Mouse (Mus musculus) forebrain, embryonic 13.5 days (tissue): Measurements from ENCODE around the gene Gm5431. TPM values are rescaled to one million over a fixed set of nuclear protein-coding genes. Genes with fewer than 3 reads are reported as not detected.
"Not testable (repeated sequence)": the region's sequence is repeated elsewhere in the genome, so short reads cannot be mapped to it uniquely, and the experiment has no call there.

Experiments
- ATAC-seq: fragments of 200-750 bp; cut with Nextera tagmentation; 2 replicates; pipeline ENCODE4 v1.8.0; 2017
- H3K27ac ChIP-seq: fragments of 300-500 bp; sonication (generic); 2 replicates; pipeline ENCODE4 v1.5.1; 2015; ENCODE audit warnings: inconsistent platforms, mild to moderate bottlenecking, moderate library complexity
- H3K27me3 ChIP-seq: fragments of 300-500 bp; sonication (generic); 2 replicates; pipeline ENCODE4 v1.6.1; 2015; ENCODE audit warnings: mild to moderate bottlenecking, inconsistent platforms
- H3K36me3 ChIP-seq: fragments of 300-500 bp; sonication (generic); 2 replicates; pipeline ENCODE4 v1.6.1; 2015; ENCODE audit warnings: mild to moderate bottlenecking, inconsistent platforms; ENCODE audit not compliant: poor library complexity, severe bottlenecking
- H3K4me1 ChIP-seq: fragments of 300-500 bp; sonication (generic); 2 replicates; pipeline ENCODE4 v1.6.1; 2015; ENCODE audit warnings: inconsistent platforms
- H3K4me2 ChIP-seq: fragments of 300-500 bp; sonication (generic); 2 replicates; pipeline ENCODE4 v1.6.1; 2015; ENCODE audit warnings: inconsistent platforms, mild to moderate bottlenecking, moderate library complexity
- H3K4me3 ChIP-seq: fragments of 300-500 bp; sonication (generic); 2 replicates; pipeline ENCODE4 v1.5.1; 2015; ENCODE audit warnings: mild to moderate bottlenecking, inconsistent platforms
- H3K9ac ChIP-seq: fragments of 300-500 bp; sonication (generic); 2 replicates; pipeline ENCODE4 v1.6.1; 2015; ENCODE audit warnings: mild to moderate bottlenecking, inconsistent platforms
- H3K9me3 ChIP-seq: fragments of 300-500 bp; sonication (generic); replicated peaks from 2 replicates; pipeline ENCODE4 v1.6.1; 2016; ENCODE audit warnings: inconsistent platforms
- WGBS: fragments of 180-500 bp; shearing (Covaris S2); methylation state at CpG from one replicate; pipeline ENCODE4 v1.1.7; 2015; 5-methylcytosine and 5-hydroxymethylcytosine counted together
- polyA plus RNA-seq: library from polyadenylated mRNA; unstranded; fragments of >200 nt; fragmentation: Nextera tagmentation; extraction: Ambion mirVana; gene quantifications from 2 replicates; pipeline ENCODE4 v1.2.1, GENCODE M21; 2015

Gm5431 gene
- polyA plus RNA-seq, 1 experiment from 2014 or later: 0.08 TPM

GRCm38 (mm10) chr11:48846362-48846761, 55.7 kb downstream of the Gm5431 start:
- not testable (repeated sequence) for H3K9me3 ChIP-seq, H3K36me3 ChIP-seq, H3K9ac ChIP-seq, H3K27ac ChIP-seq, ATAC-seq, H3K4me3 ChIP-seq, H3K4me2 ChIP-seq, H3K4me1 ChIP-seq
- peaks cover 10% of the 10 kb centered on the region for H3K27me3 ChIP-seq
- WGBS: 78% methylated on average over 2 of the region's 2 CpGs

DNA sequence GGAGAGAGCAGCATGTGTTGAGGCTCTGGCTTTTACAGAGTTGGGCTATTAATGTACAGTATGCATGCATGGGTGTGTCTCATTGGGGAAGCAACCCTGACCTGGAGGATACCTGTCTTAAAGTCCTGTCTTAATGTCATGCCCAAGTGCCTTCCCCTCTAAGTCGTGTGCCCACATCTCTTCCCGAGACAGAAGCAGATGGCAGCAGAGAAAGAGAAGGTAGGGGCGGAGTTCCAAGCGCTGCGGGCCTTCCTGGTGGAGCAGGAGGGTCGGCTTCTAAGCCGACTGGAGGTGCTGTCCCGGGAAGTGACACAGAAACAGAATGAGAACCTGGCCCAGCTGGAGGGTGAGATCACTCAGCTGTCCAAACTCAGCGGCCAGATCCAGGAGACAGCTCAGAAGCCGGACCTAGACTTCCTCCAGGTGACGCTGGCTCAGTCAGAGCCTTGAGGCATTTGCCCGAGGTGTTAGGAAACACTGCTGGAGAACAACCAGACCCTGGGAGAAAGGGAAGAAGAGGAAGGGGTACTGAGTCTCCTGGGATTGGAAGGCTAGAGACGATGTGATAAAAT, 56.7 kb downstream of the Gm5431 start:
- no peaks in the 10 kb centered on the region for H3K9me3 ChIP-seq
- no peak overlapping the region for H3K9ac ChIP-seq
- H3K4me1 ChIP-seq: no peaks in the 10 kb centered on the region
- no peak for ATAC-seq
- peaks cover 10% of the 10 kb centered on the region for H3K27me3 ChIP-seq
- H3K27ac ChIP-seq: no peak overlapping the region
- 42% methylated on average over 13 of the region's 13 CpGs for WGBS
- H3K36me3 ChIP-seq: no peaks in the 10 kb centered on the region
- H3K4me2 ChIP-seq: no peak overlapping the region
- no peak overlapping the region for H3K4me3 ChIP-seq

DNA sequence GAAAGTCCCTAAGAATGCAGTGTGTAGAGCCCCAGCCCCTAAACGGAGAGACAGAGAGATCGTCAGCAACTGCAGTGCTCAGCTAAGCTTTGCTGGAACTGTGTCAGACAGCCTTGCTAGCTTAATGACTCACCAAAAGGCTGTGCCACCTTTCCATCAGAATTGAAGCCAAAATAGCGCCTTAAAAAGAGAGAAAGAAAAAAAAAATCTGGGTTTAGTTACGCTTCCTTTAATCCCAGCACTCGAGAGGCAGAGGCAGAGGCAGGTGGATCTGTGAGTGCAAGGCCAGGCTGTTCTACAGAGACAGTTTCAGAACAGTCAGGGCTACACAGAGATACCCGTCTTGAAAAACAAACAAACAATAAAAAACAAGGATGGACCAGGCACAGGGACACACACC, 57.7 kb downstream of the Gm5431 start:
- Histone ChIP-seq H3K9ac (no peak overlapping the region), H3K4me2 (no peak overlapping the region), H3K9me3 (no peaks in the 10 kb centered on the region), H3K4me1 (no peaks in the 10 kb centered on the region), H3K36me3 (no peaks in the 10 kb centered on the region), H3K4me3 (no peak overlapping the region), H3K27me3 (peaks cover 3% of the 10 kb centered on the region), H3K27ac (no peak overlapping the region)
- ATAC-seq: no peak
- 62% methylated on average over 6 of the region's 6 CpGs for WGBS

DNA sequence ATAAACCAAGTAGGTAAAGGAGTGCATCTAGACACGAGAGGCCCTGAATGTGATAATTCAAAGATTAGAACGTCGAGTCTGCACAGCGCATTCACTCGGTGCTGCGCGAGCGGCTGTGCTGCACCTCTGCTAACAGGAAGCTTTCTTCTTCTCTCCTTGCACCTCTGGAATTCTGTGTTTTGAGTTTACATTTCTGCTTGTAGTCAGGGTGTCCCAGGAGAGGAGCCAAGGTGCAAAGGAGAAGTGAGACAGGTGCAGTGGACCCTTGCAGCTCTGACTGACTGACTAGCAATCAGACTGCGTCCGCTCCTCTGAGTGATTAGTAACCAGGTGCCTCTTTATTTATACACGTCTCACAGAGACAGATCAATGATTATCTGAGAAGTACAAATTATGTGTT, 58.8 kb downstream of the Gm5431 start:
- peaks cover 6% of the 10 kb centered on the region for H3K4me1 ChIP-seq
- H3K36me3 ChIP-seq: no peaks in the 10 kb centered on the region
- H3K4me2 ChIP-seq: no peak overlapping the region
- WGBS: 84% methylated on average over 11 of the region's 11 CpGs
- H3K9me3 ChIP-seq: no peaks in the 10 kb centered on the region
- no peaks in the 10 kb centered on the region; the same call in 1 of the 2 replicates for H3K27me3 ChIP-seq
- H3K27ac ChIP-seq: no peak overlapping the region
- ATAC-seq: no peak
- H3K4me3 ChIP-seq: no peak overlapping the region
- no peak overlapping the region for H3K9ac ChIP-seq

DNA sequence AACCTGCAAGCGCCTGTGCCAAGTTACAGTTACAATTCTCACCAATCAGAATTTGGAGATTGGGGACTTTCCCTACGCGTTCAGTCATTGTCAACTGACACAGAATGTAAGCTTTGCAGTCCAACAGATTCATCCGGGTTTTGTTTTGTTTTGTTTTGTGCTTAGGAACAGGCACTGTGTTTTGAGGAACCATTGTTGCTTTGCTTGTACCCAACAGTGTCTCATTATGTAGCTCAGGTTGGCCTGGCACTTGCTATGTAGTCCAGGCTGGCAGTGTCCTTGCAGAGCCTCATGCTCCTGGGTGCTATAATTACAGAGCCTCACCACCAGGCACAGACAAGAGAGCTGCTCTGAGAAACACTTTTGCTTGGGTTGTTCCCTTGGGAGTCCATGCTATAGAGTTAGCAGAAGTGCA, 59.6 kb downstream of the Gm5431 start:
- no peak overlapping the region for H3K4me2 ChIP-seq
- no peak for ATAC-seq
- no peaks in the 10 kb centered on the region; the same call in 1 of the 2 replicates for H3K27me3 ChIP-seq
- H3K4me1 ChIP-seq: peaks cover 7% of the 10 kb centered on the region
- H3K9ac ChIP-seq: no peak overlapping the region
- H3K4me3 ChIP-seq: no peak overlapping the region
- WGBS: 86% methylated on average over 4 of the region's 4 CpGs
- H3K9me3 ChIP-seq: no peaks in the 10 kb centered on the region
- H3K36me3 ChIP-seq: no peaks in the 10 kb centered on the region
- no peak overlapping the region for H3K27ac ChIP-seq

- H3K27ac ChIP-seq: no peak overlapping the region
- no peak overlapping the region for H3K4me2 ChIP-seq
- peaks cover 5% of the 10 kb centered on the region; the same call in 1 of the 2 replicates for H3K27me3 ChIP-seq
- H3K4me1 ChIP-seq: peaks cover 12% of the 10 kb centered on the region
- H3K9me3 ChIP-seq: no peaks in the 10 kb centered on the region
- ATAC-seq: no peak
- no peaks in the 10 kb centered on the region for H3K36me3 ChIP-seq
- WGBS: 86% methylated on average over 5 of the region's 5 CpGs
- no peak overlapping the region for H3K4me3 ChIP-seq
- no peak overlapping the region for H3K9ac ChIP-seq
Measured at GRCm38 (mm10) chr11:48841213-48841612, 60.8 kb downstream of the Gm5431 start.

GRCm38 (mm10) chr11:48840805-48841204, 61.2 kb downstream of the Gm5431 start:
- H3K4me1 ChIP-seq: peaks cover 12% of the 10 kb centered on the region
- no peak overlapping the region for H3K27ac ChIP-seq
- no peak overlapping the region for H3K4me2 ChIP-seq
- H3K27me3 ChIP-seq: peaks cover 9% of the 10 kb centered on the region; the same call in 1 of the 2 replicates
- no peak overlapping the region for H3K9ac ChIP-seq
- no peak overlapping the region for H3K4me3 ChIP-seq
- no peaks in the 10 kb centered on the region for H3K36me3 ChIP-seq
- no peak for ATAC-seq
- H3K9me3 ChIP-seq: no peaks in the 10 kb centered on the region

GRCm38 (mm10) chr11:48838879-48839680, 62.9 kb downstream of the Gm5431 start:
- Histone ChIP-seq H3K9ac (no peak overlapping the region), H3K27me3 (peaks cover 14% of the 10 kb centered on the region; the same call in 1 of the 2 replicates), H3K4me1 (peaks cover 12% of the 10 kb centered on the region), H3K4me3 (peak overlapping the region; percentile 88), H3K9me3 (no peaks in the 10 kb centered on the region), H3K4me2 (peak overlapping the region; percentile 84), H3K27ac (no peak overlapping the region), H3K36me3 (no peaks in the 10 kb centered on the region)
- WGBS: 63% methylated on average over 10 of the region's 10 CpGs
- ATAC-seq: no peak

GRCm38 (mm10) chr11:48838181-48838797, 63.7 kb downstream of the Gm5431 start:
- Histone ChIP-seq H3K9ac (peak overlapping the region; percentile 77), H3K9me3 (no peaks in the 10 kb centered on the region), H3K4me2 (peak overlapping the region; percentile 84), H3K4me1 (peaks cover 12% of the 10 kb centered on the region), H3K4me3 (peak overlapping the region; percentile 88), H3K36me3 (no peaks in the 10 kb centered on the region), H3K27me3 (peaks cover 14% of the 10 kb centered on the region; the same call in 1 of the 2 replicates), H3K27ac (0 out of 2 replicates have a peak overlapping the region, but pooled peaks have one; percentile 54)
- peak; percentile 16 for ATAC-seq
- 3% methylated on average over 16 of the region's 16 CpGs for WGBS

Other genes with a start within 250 kb of the Gm5431 start
- 585 and 587 TPM in 2 replicates for gene Rack1, start 101.9 kb downstream of the Gm5431 start, polyA plus RNA-seq
- 6.0 and 7.4 TPM in 2 replicates for gene Trim41, start 84.9 kb downstream of the Gm5431 start, polyA plus RNA-seq
- 0.71 and 0.80 TPM in 2 replicates for gene Trim7, start 76.1 kb downstream of the Gm5431 start, polyA plus RNA-seq
- gene Gm12184, start 75.6 kb downstream of the Gm5431 start, polyA plus RNA-seq: 4.2 and 5.2 TPM in 2 replicates
- gene Irgm1, start 30.5 kb downstream of the Gm5431 start, polyA plus RNA-seq: 1.6 and 1.9 TPM in 2 replicates
- 1.5 and 2.2 TPM in 2 replicates for gene Psme2b, start 44.0 kb upstream of the Gm5431 start, polyA plus RNA-seq
- not detected in 2 replicates for gene Olfr56, start 76.7 kb upstream of the Gm5431 start, polyA plus RNA-seq
- 0.15 and 0.24 TPM in 2 replicates for gene 9930111J21Rik1, start 77.2 kb upstream of the Gm5431 start, polyA plus RNA-seq
- gene Gm12185, start 90.0 kb upstream of the Gm5431 start, polyA plus RNA-seq: not detected in 2 replicates
- gene Tgtp1, start 92.0 kb upstream of the Gm5431 start, polyA plus RNA-seq: not detected in 2 replicates
- gene 9930111J21Rik2, start 149.0 kb upstream of the Gm5431 start, polyA plus RNA-seq: 0.13 and 0.21 TPM in 2 replicates
- gene Tgtp2, start 162.0 kb upstream of the Gm5431 start, polyA plus RNA-seq: not detected in 2 replicates
- gene Ifi47, start 174.4 kb upstream of the Gm5431 start, polyA plus RNA-seq: 0.27 and 0.47 TPM in 2 replicates
- gene Olfr1396, start 212.7 kb upstream of the Gm5431 start, polyA plus RNA-seq: not detected in 2 replicates
- gene Olfr1395, start 240.1 kb upstream of the Gm5431 start, polyA plus RNA-seq: not detected in 2 replicates